Mouse (Mus musculus): ENCODE data around the gene Lrpprc.

- no peak for TF ChIP-seq CTCF (IDR thresholded peaks at IDR 0.05; ENCODE audit: borderline replicate concordance, insufficient read depth, low read depth, low read length)
- no peak for TF ChIP-seq POLR2A (IDR thresholded peaks at IDR 0.05; ENCODE audit: borderline replicate concordance, insufficient read depth, low read length)
Measured at GRCm38 (mm10) chr17:84675951-84676366, 114.6 kb downstream of the Lrpprc start, which contains the start of gene Abcg8.

All from cerebellum, adult 2 months (tissue).